Comparison of ENCODE assay signal across 18 mouse cellular contexts in genomic region chr17:86647226-86647625, GRCm38 (mm10).
DNase-seq lines count a peak whose midpoint lies in the region; ATAC-seq lines count a peak whose summit lies in the region.
"Had no signal": no experiment of that assay in that cellular context is flagged by ENCODE, and none has a peak within 500 bp of the region (broad histone marks: within the 10 kb centered on the region; RNA-seq: fewer than 3 reads in every experiment).

No protein-coding gene starts in this region.

- no peak overlapping the region for H3K27ac ChIP-seq in kidney, embryonic 15.5 days
- H3K27ac ChIP-seq: embryonic facial prominence, embryonic 12.5 days; gastrocnemius, adult 2 months; hindbrain, embryonic 15.5 days had no signal

- peak; percentile 76 for DNase-seq in cerebellum, adult 11 months
- peak; percentile 79 to 89 for DNase-seq in cerebellum, adult 18-20 months
- peak; percentile 91 for DNase-seq in cerebellum, adult 9-11 months
- peak; percentile 79 for DNase-seq in cerebellum, postnatal 36 days
- no peak for DNase-seq in left cerebral cortex, postnatal 36 days (ENCODE audit: low spot score in 2 of 2)
- DNase-seq in adrenal gland, adult 18-20 months (ENCODE audit: low spot score in 2 of 2), result no peak
- DNase-seq: adrenal gland, adult 8-10 months; adrenal gland, postnatal 36 days; gastrocnemius, adult 2 months; gastrocnemius, postnatal 25 days; heart, postnatal 36 days; kidney, adult 8-10 months had no signal

- H3K36me3 ChIP-seq in kidney, embryonic 15.5 days, result no peaks in the 10 kb centered on the region
- H3K36me3 ChIP-seq: embryonic facial prominence, embryonic 12.5 days; heart, embryonic 12.5 days; hindbrain, embryonic 15.5 days had no signal

- no peaks in the 10 kb centered on the region for H3K27me3 ChIP-seq in kidney, embryonic 15.5 days
- H3K27me3 ChIP-seq: embryonic facial prominence, embryonic 12.5 days; heart, embryonic 12.5 days; hindbrain, embryonic 15.5 days had no signal

- no peak overlapping the region for H3K9ac ChIP-seq in kidney, embryonic 15.5 days
- H3K9ac ChIP-seq: embryonic facial prominence, embryonic 12.5 days; heart, embryonic 12.5 days; hindbrain, embryonic 15.5 days had no signal

- 92% methylated on average over 3 of the region's 3 CpGs for WGBS in kidney, embryonic 15.5 days

- intact Hi-C loops in left cerebral cortex, postnatal 36 days (cut with DNase I), result no loop called here

- no peaks in the 10 kb centered on the region for H3K9me3 ChIP-seq in kidney, embryonic 15.5 days (replicated peaks)
- H3K9me3 ChIP-seq: embryonic facial prominence, embryonic 12.5 days; hindbrain, embryonic 15.5 days had no signal

- no peak overlapping the region for H3K4me2 ChIP-seq in kidney, embryonic 15.5 days
- H3K4me2 ChIP-seq: embryonic facial prominence, embryonic 12.5 days; heart, embryonic 12.5 days; hindbrain, embryonic 15.5 days had no signal

- no peak overlapping the region for H3K4me3 ChIP-seq in kidney, embryonic 15.5 days (replicated peaks)
- H3K4me3 ChIP-seq: embryonic facial prominence, embryonic 12.5 days; gastrocnemius, adult 2 months; heart, embryonic 12.5 days; hindbrain, embryonic 15.5 days had no signal

- no peak for ATAC-seq in kidney, embryonic 15.5 days (replicated peaks; ENCODE audit: low FRiP score)
- ATAC-seq: forebrain, embryonic 16.5 days; intestine, postnatal 0 days had no signal

- peaks cover 2% of the 10 kb centered on the region; the same call in 1 of the 2 replicates for H3K4me1 ChIP-seq in kidney, embryonic 15.5 days
- H3K4me1 ChIP-seq: embryonic facial prominence, embryonic 12.5 days; heart, embryonic 12.5 days; hindbrain, embryonic 15.5 days had no signal

Comparison
In these comparisons a context has a peak if more than half of its experiments do, and no peak if none do; other contexts are left out.
1. DNase-seq: peak in cerebellum, adult 11 months (single experiment), cerebellum, adult 18-20 months (2 of 2), cerebellum, adult 9-11 months (single experiment) and cerebellum, postnatal 36 days (2 of 2); none in left cerebral cortex, postnatal 36 days (0 of 2) and adrenal gland, adult 18-20 months (0 of 2).